Mouse (Mus musculus) bone marrow macrophage, adult 2 months (primary cell): ENCODE data around the gene Togaram2.

Experiments
- CTCF ChIP-seq: IDR thresholded peaks from 2 replicates; pipeline ENCODE4 v1.5.1; 2012; ENCODE audit warnings: low read depth, mild to moderate bottlenecking, low read length, moderate library complexity
- POLR2A ChIP-seq: IDR thresholded peaks from 2 replicates; pipeline ENCODE4 v1.6.1; 2012; ENCODE audit warnings: mild to moderate bottlenecking, low read depth, low read length, borderline replicate concordance

GRCm38 (mm10) chr17:71664172-71664571, 8.9 kb upstream of the Togaram2 start:
- TF ChIP-seq POLR2A (no peak), CTCF (no peak)
